Mouse (Mus musculus) G1E (cell line): Measurements from ENCODE around the gene Bmf.

ENCODE experiments used
- CTCF ChIP-seq: IDR thresholded peaks from 2 replicates; pipeline ENCODE4 v1.5.1; 2012; ENCODE audit warnings: low read depth, low read length, inconsistent platforms, mixed read lengths
- GATA1 ChIP-seq: IDR thresholded peaks from 2 replicates; pipeline ENCODE4 v1.6.1; 2012; ENCODE audit warnings: borderline replicate concordance, low read length, inconsistent platforms, mixed read lengths

GRCm38 (mm10) chr2:118558426-118558825 lies 8.9 kb upstream of the Bmf start:
- no peak for TF ChIP-seq CTCF
- no peak for TF ChIP-seq GATA1
